Mouse (Mus musculus) liver, embryonic 14.5 days (tissue): ENCODE data around the gene Inpp5k.

Experiments
- CTCF ChIP-seq: IDR thresholded peaks from 2 replicates; pipeline ENCODE4 v1.5.1; 2016; ENCODE audit warnings: antibody characterized with exemption, low read depth, control low read depth
- EP300 ChIP-seq: IDR thresholded peaks from 2 replicates; pipeline ENCODE4 v1.6.1; 2016; ENCODE audit warnings: antibody characterized with exemption, low read depth

- TF ChIP-seq EP300: peak; percentile 33; the same call in 1 of the 2 replicates
- 0 out of 2 replicates have a peak, but pooled peaks have one; percentile 18 for TF ChIP-seq CTCF
Observed at GRCm38 (mm10) chr11:75630645-75631229, at the start of gene Inpp5k.
